Mouse (Mus musculus) cerebellum, adult 8-10 months (tissue): ENCODE results near the gene Ptcd2.
A peak's percentile ranks its signal among the peaks of the same experiment; 100 is the strongest.

Source experiments
- DNase-seq: peaks from one replicate; pipeline ENCODE4 v3.0.0; 2022

The Ptcd2 gene

DNA sequence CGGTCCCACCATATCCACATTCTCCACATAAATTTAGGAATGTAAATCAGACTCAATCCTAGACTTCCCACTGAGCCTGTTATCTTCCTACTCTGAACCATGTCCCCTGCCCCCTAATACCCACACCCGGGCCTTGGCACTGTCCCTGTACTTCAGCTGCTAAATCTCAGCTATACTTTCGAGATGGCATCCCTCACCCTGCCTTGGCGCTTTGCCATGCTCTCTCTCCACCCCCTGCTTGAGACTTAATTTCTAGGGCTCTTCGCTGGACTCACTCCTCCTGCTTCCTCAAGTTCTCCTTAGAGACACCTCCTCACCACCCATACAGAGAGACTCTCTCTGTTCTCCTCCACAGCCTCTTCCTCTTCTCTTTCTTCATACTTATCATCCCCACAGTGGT is 44.6 kb downstream of the Ptcd2 start:
- DNase-seq = no peak

DNA sequence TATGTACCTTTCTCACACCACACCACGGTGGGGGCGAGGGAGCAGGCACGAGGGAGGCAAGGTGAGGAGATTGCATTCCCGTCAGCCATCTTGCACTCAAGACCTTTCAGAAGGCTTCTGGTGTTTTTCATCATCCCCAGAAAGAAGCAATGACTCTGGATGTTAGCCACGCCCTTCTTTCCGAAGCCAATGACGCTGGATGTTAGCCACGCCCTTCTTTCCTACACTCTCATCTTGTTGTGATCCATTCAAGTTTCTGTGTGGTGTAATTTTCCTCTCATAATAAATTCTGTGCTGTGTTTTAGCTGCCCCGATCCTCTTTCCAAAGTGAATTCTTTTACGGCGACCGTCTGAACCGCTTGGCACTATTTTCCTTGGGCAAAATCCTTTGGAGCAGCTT is 50.3 kb downstream of the Ptcd2 start:
- no peak for DNase-seq

DNA sequence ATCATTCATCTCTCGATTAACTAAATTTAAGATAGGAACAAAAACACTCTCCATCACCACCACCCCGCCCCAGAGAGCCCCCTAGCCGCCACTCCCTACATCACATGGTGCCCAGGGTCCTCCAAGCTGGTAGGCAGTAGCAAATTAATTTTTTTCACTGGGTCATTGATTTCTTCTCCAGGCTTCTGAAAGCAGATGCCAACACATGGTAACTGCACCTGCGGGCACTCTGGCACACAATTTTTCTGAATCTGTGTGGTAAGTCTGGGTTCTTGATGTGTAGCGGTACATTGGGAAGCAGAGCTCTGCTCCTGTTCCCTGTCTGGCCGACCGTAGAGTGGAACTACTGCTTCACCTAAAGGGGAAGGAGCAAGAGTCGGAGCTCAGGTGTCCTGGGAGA is 53.7 kb downstream of the Ptcd2 start:
- DNase-seq = no peak

DNA sequence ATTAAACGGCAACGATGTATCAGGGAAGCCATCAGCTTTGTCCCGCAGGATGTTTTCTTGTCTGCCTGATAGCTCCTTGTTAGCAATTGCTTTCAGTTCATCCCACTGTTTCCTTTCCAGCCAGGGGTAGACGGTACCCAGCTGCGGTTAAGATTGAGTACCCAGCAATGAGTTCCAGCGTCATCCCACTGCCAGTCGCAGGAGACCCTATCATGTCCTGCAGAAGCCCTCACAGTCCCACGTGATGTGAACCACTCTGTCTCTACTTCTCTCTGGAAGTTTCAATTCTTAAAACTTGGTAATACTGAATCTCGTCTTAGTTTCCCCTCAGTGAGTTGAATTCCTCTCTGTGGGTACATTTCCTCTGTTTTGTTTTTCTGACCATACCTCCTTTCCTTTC is 56.7 kb downstream of the Ptcd2 start:
- no peak for DNase-seq

DNA sequence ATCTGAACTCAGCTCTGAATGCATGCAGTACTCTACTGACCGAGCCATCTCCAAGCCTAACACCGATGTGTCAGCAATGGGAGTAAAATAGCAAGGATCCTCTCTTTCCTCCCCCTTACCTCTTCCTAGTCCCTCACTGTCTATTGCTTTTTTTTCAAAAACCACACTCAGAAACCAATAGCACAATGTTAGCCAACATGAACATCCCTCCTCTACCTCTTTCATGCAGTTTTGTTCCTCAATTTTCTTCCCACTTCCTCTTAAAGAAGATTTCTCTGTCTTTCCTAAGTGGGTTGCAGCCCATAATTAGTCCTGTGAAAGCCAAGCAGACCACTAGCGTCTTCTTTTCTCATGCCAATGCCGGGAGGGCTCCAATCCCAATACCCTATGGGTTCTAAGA is 57.3 kb downstream of the Ptcd2 start:
- DNase-seq = no peak

DNA sequence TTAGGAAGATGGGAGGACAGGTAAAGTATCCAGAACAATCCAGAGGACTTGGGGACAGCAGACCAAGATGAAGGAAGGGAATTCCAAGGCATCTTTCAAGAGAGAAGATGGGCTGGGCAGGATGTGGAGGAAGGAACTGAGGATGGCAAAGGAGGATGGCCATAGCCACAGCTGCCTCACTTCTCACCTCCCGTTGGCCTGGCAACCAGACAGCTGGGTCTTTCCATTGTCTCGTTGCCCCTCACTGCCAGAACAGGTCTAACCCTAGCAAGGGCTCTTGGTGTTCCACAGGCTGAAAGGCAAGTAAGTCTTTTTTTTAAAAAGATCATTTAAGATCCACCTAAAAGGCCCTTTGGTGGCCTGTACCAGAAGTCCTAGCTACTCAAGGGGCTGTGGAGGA is 59.3 kb downstream of the Ptcd2 start:
- no peak for DNase-seq

DNA sequence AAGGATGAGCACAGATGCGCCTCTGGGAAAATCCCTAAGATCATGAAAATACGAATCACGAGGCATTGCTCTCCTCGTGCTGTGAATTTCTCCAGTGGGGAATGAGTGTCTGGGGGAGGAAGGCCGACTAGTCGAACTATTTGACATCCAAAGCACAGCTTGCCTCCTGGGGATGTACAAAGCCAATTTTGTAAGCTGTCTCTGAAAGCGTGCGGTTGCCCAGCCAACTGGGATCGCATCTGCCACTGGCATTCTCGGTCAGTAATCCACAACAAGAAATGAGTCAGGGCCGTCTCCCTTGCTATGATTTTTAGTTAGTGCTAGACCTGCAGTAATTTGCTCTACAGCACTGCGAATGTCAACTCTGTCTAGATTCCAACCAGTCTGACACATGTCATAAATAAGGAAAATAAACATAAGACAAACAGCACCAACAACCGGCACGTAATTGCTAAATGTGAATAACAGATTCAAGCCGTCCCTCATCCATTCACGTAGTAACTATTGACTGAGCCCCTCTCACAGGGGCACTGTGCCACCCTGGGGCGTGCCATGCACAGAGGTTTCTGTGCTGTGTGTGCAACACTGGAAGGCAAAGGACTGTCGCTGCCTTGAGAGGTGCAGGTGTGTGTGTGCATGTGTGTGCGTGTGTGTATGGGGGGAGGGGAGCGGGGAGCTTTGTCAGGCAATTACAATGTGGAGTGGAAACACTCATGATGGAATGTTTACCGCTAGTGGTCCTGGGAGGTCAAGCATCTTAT is 59.9 kb downstream of the Ptcd2 start:
- peak; percentile 10 for DNase-seq

DNA sequence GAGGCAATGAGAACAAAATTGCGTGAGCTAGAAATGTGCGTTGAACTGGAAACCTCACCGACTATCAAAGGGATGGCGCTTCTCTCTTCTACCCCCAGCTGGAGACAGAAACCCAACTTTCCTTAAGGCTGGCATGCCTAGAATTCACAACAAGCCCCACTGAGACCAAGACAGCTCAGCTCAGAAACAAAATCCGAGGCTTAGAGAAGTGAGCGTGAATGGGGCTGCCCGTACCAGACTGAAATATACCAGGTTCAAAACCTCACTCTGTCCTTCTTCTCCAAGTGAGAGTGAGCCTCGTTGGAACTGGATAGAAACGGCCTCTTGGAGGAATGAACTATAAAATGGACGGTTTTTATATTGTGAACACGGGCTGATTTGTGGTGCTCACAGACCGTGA is 60.6 kb downstream of the Ptcd2 start:
- DNase-seq = no peak

DNA sequence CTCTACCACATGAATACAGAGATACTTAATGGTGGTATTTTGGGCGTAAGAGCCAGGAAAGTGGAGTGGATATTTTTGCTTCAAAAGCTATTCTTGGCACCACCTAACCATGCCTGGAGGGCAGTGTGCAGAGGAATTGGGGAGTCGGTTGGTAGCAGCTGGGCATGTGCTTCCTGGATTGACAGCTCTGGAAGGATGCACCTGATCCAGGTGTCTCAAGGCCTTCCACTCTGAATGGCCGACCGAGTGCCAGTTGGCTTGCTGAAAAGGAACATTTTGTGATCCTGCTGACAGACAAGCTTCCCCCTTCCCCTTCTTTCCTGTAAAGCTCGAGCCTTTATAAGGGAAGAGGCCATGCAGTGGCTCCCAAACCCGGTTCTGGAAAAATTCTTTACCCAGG is 61.5 kb downstream of the Ptcd2 start:
- no peak for DNase-seq

DNA sequence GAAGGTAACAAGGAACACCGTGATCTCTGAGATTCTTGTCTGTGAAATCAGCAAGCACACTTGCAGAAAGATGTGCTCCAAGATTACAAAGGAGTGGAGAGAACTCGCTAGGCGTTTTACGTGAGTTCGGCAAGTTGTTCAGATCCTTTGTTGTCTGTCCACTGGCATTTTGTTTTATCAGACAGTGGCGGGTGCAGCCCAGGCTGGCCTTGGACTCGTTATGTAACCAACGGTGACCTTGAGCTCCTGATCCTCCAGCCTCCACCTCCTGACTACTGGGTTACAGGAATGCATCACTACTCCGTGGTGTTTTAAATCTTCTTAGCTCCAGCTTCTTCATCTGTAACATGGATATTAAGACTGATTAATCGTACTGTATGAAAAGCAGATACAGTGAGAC is 65.2 kb downstream of the Ptcd2 start:
- no peak for DNase-seq

DNA sequence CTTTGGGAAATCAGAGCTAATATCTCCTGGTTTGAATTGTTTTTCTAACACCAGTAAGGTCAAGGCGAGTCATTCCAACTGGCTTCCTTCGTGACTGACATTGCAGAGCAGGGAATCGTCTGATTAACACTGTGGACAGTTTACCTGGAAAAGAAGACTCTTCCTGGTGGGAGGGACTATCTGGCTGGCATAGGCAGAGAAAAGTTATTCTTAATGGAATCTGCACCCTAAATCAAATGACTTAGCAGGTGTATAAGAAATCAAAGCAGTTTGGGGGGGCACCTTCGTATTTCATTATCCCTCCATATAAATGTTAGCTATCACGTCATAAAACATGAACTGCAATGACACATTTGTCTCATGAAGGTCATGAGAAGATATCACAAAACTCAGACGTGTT is 66.0 kb downstream of the Ptcd2 start:
- DNase-seq = no peak

DNA sequence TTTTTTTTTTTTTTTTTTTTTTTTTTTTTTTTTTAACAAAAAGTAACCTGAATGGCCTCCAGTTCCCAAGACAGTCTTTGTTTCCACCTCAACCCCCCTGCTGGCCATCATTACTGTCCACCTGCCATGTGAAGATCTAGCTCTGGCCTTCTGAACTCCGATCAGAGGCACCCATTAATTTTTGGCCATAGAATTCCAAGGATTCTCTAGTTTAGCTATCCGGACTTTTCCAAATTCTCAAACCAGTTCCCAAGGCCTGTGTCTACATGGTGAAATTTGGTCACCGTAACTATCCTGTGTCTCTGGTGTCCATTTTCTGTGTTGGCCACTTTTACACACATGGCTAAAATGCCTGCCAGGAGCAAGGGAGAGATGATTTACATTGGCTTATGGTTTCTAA is 67.0 kb downstream of the Ptcd2 start:
- no peak for DNase-seq

DNA sequence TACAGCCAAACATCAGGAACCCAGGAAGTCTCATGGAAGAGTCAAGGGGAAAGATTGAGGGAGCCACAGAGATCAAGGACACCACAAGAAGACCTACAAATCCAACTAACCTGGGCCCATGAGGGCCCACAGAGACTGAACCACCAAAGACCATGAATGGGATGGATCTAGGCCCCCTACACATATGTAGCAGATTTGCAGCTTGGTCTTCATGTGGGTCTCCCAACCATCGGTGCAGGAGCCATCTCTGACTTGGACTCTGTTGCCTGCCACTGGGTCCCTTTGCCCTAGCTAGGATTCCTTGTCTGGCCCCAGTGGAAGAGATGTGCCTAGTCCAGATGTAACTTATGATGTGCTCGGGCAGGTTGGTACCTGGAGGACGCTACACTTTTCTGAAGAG is 72.5 kb downstream of the Ptcd2 start:
- no peak for DNase-seq
